Mouse (Mus musculus) myocyte (in vitro differentiated cells): Measurements from ENCODE around the gene Hspb6. TPM values are rescaled to one million over a fixed set of nuclear protein-coding genes. Genes with fewer than 3 reads are reported as not detected.

Experiments used
- H3K27me3 ChIP-seq: one replicate; pipeline ENCODE4 v1.6.1; 2011; ENCODE audit not compliant: control insufficient read depth, insufficient read depth, insufficient read length
- H3K36me3 ChIP-seq: one replicate; pipeline ENCODE4 v1.6.1; 2011; ENCODE audit not compliant: control insufficient read depth, insufficient read depth
- H3K4me2 ChIP-seq: one replicate; pipeline ENCODE4 v1.6.1; 2011; ENCODE audit warnings: low read depth, control low read depth
- H3K4me3 ChIP-seq: one replicate; pipeline ENCODE4 v1.5.1; 2011; ENCODE audit warnings: mild to moderate bottlenecking, control low read depth, moderate library complexity
- H3K79me2 ChIP-seq: one replicate; pipeline ENCODE4 v1.6.1; 2011; ENCODE audit not compliant: control insufficient read depth, insufficient read depth
- H3ac ChIP-seq: one replicate; pipeline ENCODE4 v1.6.1; 2011; ENCODE audit not compliant: control insufficient read depth, insufficient read length
- CEBPB ChIP-seq: IDR thresholded peaks from 2 replicates; pipeline ENCODE4 v1.6.1; 2011; ENCODE audit warnings: mild to moderate bottlenecking, moderate library complexity; ENCODE audit not compliant: poor library complexity, insufficient read depth, severe bottlenecking
- E2F4 ChIP-seq: IDR thresholded peaks from one replicate; pipeline ENCODE4 v1.6.1; 2011; ENCODE audit warnings: mild to moderate bottlenecking, control low read depth, moderate library complexity; ENCODE audit not compliant: insufficient read depth
- MAX ChIP-seq: IDR thresholded peaks from one replicate; pipeline ENCODE4 v1.6.1; 2011; ENCODE audit warnings: low read depth, mild to moderate bottlenecking, control low read depth
- MYOD1 ChIP-seq, 3 experiments: IDR thresholded peaks; one replicate each; pipeline ENCODE4 v1.6.1; 2011; ENCODE audit warnings: control low read depth in 2 of 3, low read depth in 2 of 3, mild to moderate bottlenecking in 2 of 3, moderate library complexity in 1 of 3; ENCODE audit not compliant: insufficient read length in 2 of 3, control insufficient read depth in 1 of 3
- MYOG ChIP-seq, 3 experiments: IDR thresholded peaks; one replicate each; pipeline ENCODE4 v1.6.1; 2011; ENCODE audit warnings: control low read depth in 2 of 3, low read depth in 2 of 3, mild to moderate bottlenecking in 2 of 3; ENCODE audit not compliant: insufficient read length in 2 of 3, control insufficient read depth in 1 of 3, insufficient read depth in 1 of 3
- POLR2A ChIP-seq: IDR thresholded peaks from one replicate; pipeline ENCODE4 v1.6.1; 2011; ENCODE audit warnings: low read depth, mild to moderate bottlenecking, control low read depth, moderate library complexity; ENCODE audit not compliant: insufficient read length
- POLR2AphosphoS2 ChIP-seq: IDR thresholded peaks from one replicate; pipeline ENCODE4 v1.6.1; 2011; ENCODE audit warnings: low read depth, control low read depth; ENCODE audit not compliant: insufficient read length
- REST ChIP-seq: IDR thresholded peaks from one replicate; pipeline ENCODE4 v1.6.1; 2011; ENCODE audit warnings: mild to moderate bottlenecking, control low read depth, moderate library complexity; ENCODE audit not compliant: insufficient read depth, insufficient read length
- SRF ChIP-seq: IDR thresholded peaks from one replicate; pipeline ENCODE4 v1.6.1; 2011; ENCODE audit warnings: low read depth; ENCODE audit not compliant: control insufficient read depth, insufficient read length
- TCF12 ChIP-seq: IDR thresholded peaks from one replicate; pipeline ENCODE4 v1.6.1; 2011; ENCODE audit warnings: mild to moderate bottlenecking, control low read depth; ENCODE audit not compliant: poor library complexity, insufficient read depth, severe bottlenecking
- TCF3 ChIP-seq: IDR thresholded peaks from one replicate; pipeline ENCODE4 v1.6.1; 2011; ENCODE audit warnings: low read depth, control low read depth; ENCODE audit not compliant: insufficient read length
- USF1 ChIP-seq: IDR thresholded peaks from one replicate; pipeline ENCODE4 v1.6.1; 2011; ENCODE audit warnings: low read depth, mild to moderate bottlenecking, control low read depth, moderate library complexity
- polyA plus RNA-seq: library from polyadenylated mRNA; unstranded; fragments of >200 nt; fragmentation: generic; extraction: Trizol; gene quantifications from one replicate; pipeline ENCODE4 v1.2.1, GENCODE M21; 2012; ENCODE audit warnings: missing spikeins

The Hspb6 gene
- polyA plus RNA-seq, 1 experiment, result 27.8 TPM

DNA sequence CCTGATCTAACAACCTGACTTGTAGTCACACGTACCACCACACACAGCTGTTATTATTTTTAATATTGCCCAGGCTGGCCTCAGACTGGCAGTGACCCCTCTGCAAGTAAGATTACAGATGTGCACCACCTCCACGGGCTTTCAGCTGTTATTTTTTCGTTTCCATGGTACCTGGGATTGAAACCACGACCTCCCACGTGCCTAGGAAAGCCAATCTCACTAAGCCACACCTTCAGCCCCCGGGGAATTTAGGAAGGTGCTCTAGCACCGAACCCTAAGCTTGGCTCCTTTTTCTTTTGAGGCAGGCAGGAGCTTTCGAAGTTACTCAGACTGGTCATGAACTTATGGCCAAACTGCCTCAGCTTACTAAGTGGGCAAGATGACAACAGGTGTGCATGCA lies 52.4 kb downstream of the Hspb6 start:
- Histone ChIP-seq H3K79me2 (no peaks in the 10 kb centered on the region), H3K4me3 (no peak overlapping the region), H3K36me3 (no peaks in the 10 kb centered on the region), H3K4me2 (no peak overlapping the region), H3K27me3 (peaks cover 10% of the 10 kb centered on the region), H3ac (no peak overlapping the region)
- TF ChIP-seq POLR2A (no peak), USF1 (no peak), SRF (no peak), E2F4 (no peak)

DNA sequence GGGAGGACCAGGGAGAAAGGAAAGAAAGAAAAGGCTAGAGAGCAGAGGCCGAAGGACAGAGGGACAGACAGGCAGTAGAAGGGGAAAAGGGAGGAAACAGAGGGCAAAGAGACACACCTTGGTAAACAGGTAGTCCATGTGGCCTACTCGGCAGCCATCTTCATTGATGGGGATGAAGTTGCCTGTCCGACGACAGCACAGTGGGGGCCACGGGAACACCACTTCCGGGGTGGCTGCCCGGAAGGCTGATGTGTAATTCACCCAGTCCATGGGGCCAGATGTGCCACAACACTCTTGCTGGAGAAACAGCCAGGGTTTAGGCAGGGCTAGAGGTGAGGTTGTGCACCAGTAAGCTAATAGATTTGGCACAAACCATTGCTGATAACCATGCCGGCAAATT lies 53.0 kb downstream of the Hspb6 start:
- Histone ChIP-seq H3K36me3 (no peaks in the 10 kb centered on the region), H3K4me3 (no peak overlapping the region), H3ac (no peak overlapping the region), H3K27me3 (peaks cover 7% of the 10 kb centered on the region), H3K79me2 (no peaks in the 10 kb centered on the region), H3K4me2 (no peak overlapping the region)
- TF ChIP-seq MYOG (IDR thresholded peaks at IDR 0.05; ENCODE audit: control insufficient read depth in 1 of 3, insufficient read depth in 1 of 3, insufficient read length in 2 of 3, low read depth in 2 of 3), result no peak
- no peak for TF ChIP-seq TCF3
- no peak for TF ChIP-seq USF1
- TF ChIP-seq E2F4, result no peak
- TF ChIP-seq TCF12, result no peak
- no peak for TF ChIP-seq MYOD1 (IDR thresholded peaks at IDR 0.05; ENCODE audit: control insufficient read depth in 1 of 3, insufficient read length in 2 of 3, low read depth in 2 of 3)
- no peak for TF ChIP-seq SRF
- TF ChIP-seq CEBPB, result no peak
- TF ChIP-seq POLR2A, result no peak
- TF ChIP-seq REST, result no peak
- no peak for TF ChIP-seq MAX
- no peak for TF ChIP-seq POLR2AphosphoS2

Other genes with a start within 250 kb of the Hspb6 start
- 33.9 TPM for gene Alkbh6, start 243.5 kb upstream of the Hspb6 start, polyA plus RNA-seq
- 1.2 TPM for gene Syne4, start 237.4 kb upstream of the Hspb6 start, polyA plus RNA-seq
- gene E130208F15Rik, start 230.4 kb upstream of the Hspb6 start, polyA plus RNA-seq, result 4.0 TPM
- gene Sdhaf1, start 228.3 kb upstream of the Hspb6 start, polyA plus RNA-seq, result 13.6 TPM
- gene Lrfn3, start 189.4 kb upstream of the Hspb6 start, polyA plus RNA-seq, result 0.66 TPM
- gene Tyrobp, start 138.4 kb upstream of the Hspb6 start, polyA plus RNA-seq, result not detected
- not detected for gene Hcst, start 132.3 kb upstream of the Hspb6 start, polyA plus RNA-seq
- 0.07 TPM for gene Nfkbid, start 130.4 kb upstream of the Hspb6 start, polyA plus RNA-seq
- gene Aplp1, start 106.6 kb upstream of the Hspb6 start, polyA plus RNA-seq, result 0.26 TPM
- not detected for gene Kirrel2, start 94.5 kb upstream of the Hspb6 start, polyA plus RNA-seq
- gene Nphs1, start 93.9 kb upstream of the Hspb6 start, polyA plus RNA-seq, result 0.43 TPM
- gene Prodh2, start 58.6 kb upstream of the Hspb6 start, polyA plus RNA-seq, result not detected
- 8.7 TPM for gene Arhgap33, start 17.1 kb upstream of the Hspb6 start, polyA plus RNA-seq
- 3.8 TPM for gene Proser3, start 121 bp downstream of the Hspb6 start, polyA plus RNA-seq
- 55.3 TPM for gene Lin37, start 7.7 kb downstream of the Hspb6 start, polyA plus RNA-seq
- 72.3 TPM for gene U2af1l4, start 11.1 kb downstream of the Hspb6 start, polyA plus RNA-seq
- gene Gm49396, start 11.2 kb downstream of the Hspb6 start, polyA plus RNA-seq, result 1.0 TPM
- 169 TPM for gene Psenen, start 11.4 kb downstream of the Hspb6 start, polyA plus RNA-seq
- 0.66 TPM for gene Igflr1, start 13.2 kb downstream of the Hspb6 start, polyA plus RNA-seq
- 12.9 TPM for gene Kmt2b, start 36.5 kb downstream of the Hspb6 start, polyA plus RNA-seq
- 0.11 TPM for gene Zbtb32, start 46.7 kb downstream of the Hspb6 start, polyA plus RNA-seq
- gene Upk1a, start 60.7 kb downstream of the Hspb6 start, polyA plus RNA-seq, result 0.59 TPM
- 1,108 TPM for gene Cox6b1, start 74.0 kb downstream of the Hspb6 start, polyA plus RNA-seq
- gene Etv2, start 83.7 kb downstream of the Hspb6 start, polyA plus RNA-seq, result not detected
- 124 TPM for gene Rbm42, start 98.1 kb downstream of the Hspb6 start, polyA plus RNA-seq
- gene Haus5, start 112.8 kb downstream of the Hspb6 start, polyA plus RNA-seq, result 8.4 TPM
- not detected for gene Pmis2, start 119.4 kb downstream of the Hspb6 start, polyA plus RNA-seq
- gene 2200002J24Rik, start 146.7 kb downstream of the Hspb6 start, polyA plus RNA-seq, result not detected
- not detected for gene Atp4a, start 160.0 kb downstream of the Hspb6 start, polyA plus RNA-seq
- gene Tmem147, start 177.4 kb downstream of the Hspb6 start, polyA plus RNA-seq, result 241 TPM
- gene Gapdhs, start 191.5 kb downstream of the Hspb6 start, polyA plus RNA-seq, result 0.05 TPM
- 0.79 TPM for gene Sbsn, start 199.3 kb downstream of the Hspb6 start, polyA plus RNA-seq
- gene Dmkn, start 211.6 kb downstream of the Hspb6 start, polyA plus RNA-seq, result not detected
- gene Krtdap, start 235.7 kb downstream of the Hspb6 start, polyA plus RNA-seq, result not detected